Mouse (Mus musculus): ENCODE data around the gene Coq8a. TPM values are rescaled to one million over a fixed set of nuclear protein-coding genes. Genes with fewer than 3 reads are reported as not detected.
A peak's percentile ranks its signal among the peaks of the same experiment; 100 is the strongest.

Coq8a gene
- polyA plus RNA-seq, 1 experiment from 2014 or later, result 6.7 TPM

GRCm38 (mm10) chr1:180225500-180226220 is 26.3 kb upstream of the Coq8a start:
- H3K27me3 ChIP-seq, result no peaks in the 10 kb centered on the region
- H3K9ac ChIP-seq, result peak overlapping the region; percentile 68

GRCm38 (mm10) chr1:180222007-180222406 is 22.6 kb upstream of the Coq8a start:
- Histone ChIP-seq H3K4me3 (replicated peaks) (no peak overlapping the region), H3K27ac (no peak overlapping the region), H3K4me1 (replicated peaks) (peaks cover 20% of the 10 kb centered on the region), H3K27me3 (no peaks in the 10 kb centered on the region), H3K36me3 (no peaks in the 10 kb centered on the region), H3K9me3 (replicated peaks) (no peaks in the 10 kb centered on the region), H3K4me2 (no peak overlapping the region), H3K9ac (no peak overlapping the region)
- no peak for DNase-seq
- 36% methylated on average over 1 of the region's 1 CpGs for WGBS (ENCODE audit: insufficient replicate concordance)
- no peak for ATAC-seq (ENCODE audit: low read depth)

More at GRCm38 (mm10) chr1:180225500-180226220, 26.3 kb upstream of the Coq8a start:
- Histone ChIP-seq H3K4me1 (replicated peaks) (peaks cover 19% of the 10 kb centered on the region), H3K4me2 (peak overlapping the region; percentile 71), H3K4me3 (replicated peaks) (peak overlapping the region; percentile 59), H3K27ac (peak overlapping the region; percentile 86), H3K9me3 (replicated peaks) (no peaks in the 10 kb centered on the region; the same call in 1 of the 2 replicates), H3K36me3 (peaks cover 23% of the 10 kb centered on the region)
- 14% methylated on average over 21 of the region's 21 CpGs for WGBS (ENCODE audit: insufficient replicate concordance)
- DNase-seq (peak; percentile 74), ATAC-seq (ENCODE audit: low read depth) (peak; percentile 94)

GRCm38 (mm10) chr1:180220791-180221542 is 21.6 kb upstream of the Coq8a start:
- DNase-seq (no peak), ATAC-seq (ENCODE audit: low read depth) (no peak)
- H3K27ac ChIP-seq, result no peak overlapping the region
- no peak overlapping the region for H3K4me2 ChIP-seq
- H3K4me1 ChIP-seq (replicated peaks), result peaks cover 15% of the 10 kb centered on the region
- H3K27me3 ChIP-seq, result no peaks in the 10 kb centered on the region
- H3K4me3 ChIP-seq (replicated peaks), result no peak overlapping the region
- no peaks in the 10 kb centered on the region for H3K36me3 ChIP-seq
- WGBS (ENCODE audit: insufficient replicate concordance), result 80% methylated on average over 19 of the region's 19 CpGs
- H3K9ac ChIP-seq, result no peak overlapping the region
- no peaks in the 10 kb centered on the region for H3K9me3 ChIP-seq (replicated peaks)

GRCm38 (mm10) chr1:180216541-180217276 is 17.3 kb upstream of the Coq8a start:
- ATAC-seq (ENCODE audit: low read depth) (peak; percentile 45), DNase-seq (no peak)
- Histone ChIP-seq H3K4me3 (replicated peaks) (no peak overlapping the region), H3K4me2 (no peak overlapping the region), H3K9ac (no peak overlapping the region), H3K36me3 (no peaks in the 10 kb centered on the region), H3K4me1 (replicated peaks) (peaks cover 8% of the 10 kb centered on the region), H3K27me3 (no peaks in the 10 kb centered on the region), H3K27ac (no peak overlapping the region), H3K9me3 (replicated peaks) (no peaks in the 10 kb centered on the region)
- 50% methylated on average over 5 of the region's 5 CpGs for WGBS (ENCODE audit: insufficient replicate concordance)

- Histone ChIP-seq H3K4me1 (replicated peaks) (peaks cover 15% of the 10 kb centered on the region), H3K9me3 (replicated peaks) (no peaks in the 10 kb centered on the region), H3K4me3 (replicated peaks) (no peak overlapping the region), H3K36me3 (no peaks in the 10 kb centered on the region), H3K9ac (no peak overlapping the region), H3K27ac (no peak overlapping the region), H3K4me2 (no peak overlapping the region), H3K27me3 (no peaks in the 10 kb centered on the region)
- ATAC-seq (ENCODE audit: low read depth), result peak; percentile 67
- peak; percentile 44 for DNase-seq
- WGBS (ENCODE audit: insufficient replicate concordance), result 17% methylated on average over 4 of the region's 4 CpGs
These were observed 15.6 kb upstream of the Coq8a start for GRCm38 (mm10) chr1:180215044-180215443.

DNA sequence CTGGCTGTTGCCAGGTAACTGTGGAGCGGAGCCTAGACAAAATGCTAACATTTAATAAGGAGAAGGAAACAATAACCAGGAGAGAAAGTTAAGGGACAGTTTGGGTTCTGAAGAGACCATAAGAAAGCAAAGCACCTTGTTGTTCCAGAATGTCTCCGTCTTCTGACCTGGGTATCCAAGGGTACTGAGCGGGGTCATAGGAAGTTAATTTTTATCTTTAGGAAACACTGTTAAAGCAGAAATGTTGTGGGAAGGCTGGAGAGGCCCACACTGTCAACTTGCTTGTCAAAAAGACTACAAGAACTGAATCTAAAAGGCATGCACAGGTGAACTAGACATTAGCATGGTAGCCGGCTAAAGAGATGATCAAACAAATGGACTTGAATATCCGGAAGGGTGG is 13.5 kb upstream of the Coq8a start:
- 51% methylated on average over 5 of the region's 5 CpGs for WGBS (ENCODE audit: insufficient replicate concordance)
- no peaks in the 10 kb centered on the region for H3K9me3 ChIP-seq (replicated peaks)
- DNase-seq (no peak), ATAC-seq (ENCODE audit: low read depth) (no peak)
- no peaks in the 10 kb centered on the region for H3K27me3 ChIP-seq
- H3K4me3 ChIP-seq (replicated peaks), result no peak overlapping the region
- H3K27ac ChIP-seq, result no peak overlapping the region
- H3K9ac ChIP-seq, result no peak overlapping the region
- no peak overlapping the region for H3K4me2 ChIP-seq
- no peaks in the 10 kb centered on the region for H3K36me3 ChIP-seq
- peaks cover 13% of the 10 kb centered on the region for H3K4me1 ChIP-seq (replicated peaks)

- Histone ChIP-seq H3K27me3 (no peaks in the 10 kb centered on the region), H3K36me3 (no peaks in the 10 kb centered on the region), H3K27ac (no peak overlapping the region), H3K4me1 (replicated peaks) (peaks cover 8% of the 10 kb centered on the region; the same call in 1 of the 2 replicates), H3K4me2 (no peak overlapping the region), H3K4me3 (replicated peaks) (no peak overlapping the region), H3K9me3 (replicated peaks) (no peaks in the 10 kb centered on the region), H3K9ac (no peak overlapping the region)
- no peak for DNase-seq
- ATAC-seq (ENCODE audit: low read depth), result no peak
- WGBS (ENCODE audit: insufficient replicate concordance), result 63% methylated on average over 9 of the region's 9 CpGs
These were observed 11.4 kb upstream of the Coq8a start for GRCm38 (mm10) chr1:180210781-180211271.

DNA sequence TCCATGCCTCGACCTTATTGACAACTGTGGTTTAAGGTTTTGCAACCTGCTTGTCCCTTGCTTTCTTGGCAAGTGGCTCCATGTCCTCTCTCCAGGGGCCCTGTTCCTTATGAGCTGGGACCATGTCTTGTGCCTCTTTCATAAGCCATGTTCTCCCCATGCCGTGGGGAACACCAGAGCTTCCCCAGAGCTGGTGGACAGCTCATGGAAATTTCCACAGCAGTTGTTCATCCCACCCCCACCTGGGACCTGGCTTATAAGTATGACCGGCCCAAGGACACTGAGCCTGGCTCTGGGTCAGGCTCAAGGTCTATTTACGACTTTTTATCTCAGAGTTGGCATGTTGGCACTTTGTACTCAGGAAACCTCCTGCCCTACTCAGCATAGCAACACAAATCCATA is 10.6 kb upstream of the Coq8a start:
- Histone ChIP-seq H3K4me3 (replicated peaks) (no peak overlapping the region), H3K36me3 (no peaks in the 10 kb centered on the region), H3K4me2 (no peak overlapping the region), H3K9me3 (replicated peaks) (no peaks in the 10 kb centered on the region), H3K27ac (no peak overlapping the region), H3K9ac (no peak overlapping the region), H3K4me1 (replicated peaks) (peaks cover 8% of the 10 kb centered on the region; the same call in 1 of the 2 replicates), H3K27me3 (no peaks in the 10 kb centered on the region)
- DNase-seq (no peak), ATAC-seq (ENCODE audit: low read depth) (no peak)
- 48% methylated on average over 4 of the region's 4 CpGs for WGBS (ENCODE audit: insufficient replicate concordance)

GRCm38 (mm10) chr1:180208370-180208769 is 9.0 kb upstream of the Coq8a start:
- DNase-seq (no peak), ATAC-seq (ENCODE audit: low read depth) (no peak)
- Histone ChIP-seq H3K36me3 (no peaks in the 10 kb centered on the region), H3K27me3 (no peaks in the 10 kb centered on the region), H3K4me1 (replicated peaks) (peaks cover 8% of the 10 kb centered on the region; the same call in 1 of the 2 replicates), H3K9ac (no peak overlapping the region), H3K27ac (no peak overlapping the region), H3K4me3 (replicated peaks) (no peak overlapping the region), H3K9me3 (replicated peaks) (peaks cover 4% of the 10 kb centered on the region; the same call in 1 of the 2 replicates), H3K4me2 (no peak overlapping the region)
- 62% methylated on average over 3 of the region's 3 CpGs for WGBS (ENCODE audit: insufficient replicate concordance)

DNA sequence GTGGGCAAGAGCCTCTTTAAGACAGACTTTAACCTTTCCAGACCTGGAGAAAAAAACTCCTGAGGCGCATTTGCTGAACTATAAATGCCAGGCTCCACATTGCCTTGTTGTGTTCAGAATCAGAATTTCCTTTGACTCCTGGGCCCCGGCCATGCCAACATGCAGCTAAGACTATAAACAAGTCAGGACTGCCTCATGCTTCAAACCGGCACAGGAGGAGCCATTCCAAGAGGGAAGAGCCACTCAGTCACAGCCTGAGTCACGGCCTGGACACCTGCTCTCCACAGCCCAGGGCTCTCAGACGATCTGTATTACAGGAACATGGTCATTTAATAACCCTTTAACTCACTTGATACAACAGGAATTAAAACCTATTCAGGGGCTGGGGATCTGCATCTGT is 1.3 kb upstream of the Coq8a start:
- Histone ChIP-seq H3K4me2 (no peak overlapping the region), H3K27ac (no peak overlapping the region), H3K4me1 (replicated peaks) (peaks cover 6% of the 10 kb centered on the region), H3K4me3 (replicated peaks) (no peak overlapping the region), H3K27me3 (no peaks in the 10 kb centered on the region), H3K9ac (no peak overlapping the region), H3K36me3 (no peaks in the 10 kb centered on the region), H3K9me3 (replicated peaks) (peaks cover 4% of the 10 kb centered on the region; the same call in 1 of the 2 replicates)
- DNase-seq, result no peak
- ATAC-seq (ENCODE audit: low read depth), result no peak
- 71% methylated on average over 5 of the region's 5 CpGs for WGBS (ENCODE audit: insufficient replicate concordance)

- Histone ChIP-seq H3K9me3 (replicated peaks) (peaks cover 4% of the 10 kb centered on the region; the same call in 1 of the 2 replicates), H3K27ac (no peak overlapping the region), H3K4me3 (replicated peaks) (no peak overlapping the region), H3K4me2 (no peak overlapping the region), H3K36me3 (no peaks in the 10 kb centered on the region), H3K27me3 (no peaks in the 10 kb centered on the region), H3K9ac (no peak overlapping the region), H3K4me1 (replicated peaks) (peaks cover 15% of the 10 kb centered on the region)
- DNase-seq, result no peak
- ATAC-seq (ENCODE audit: low read depth), result no peak
- 48% methylated on average over 4 of the region's 4 CpGs for WGBS (ENCODE audit: insufficient replicate concordance)
These were observed 281 bp upstream of the Coq8a start for GRCm38 (mm10) chr1:180199715-180200050.
